Mouse (Mus musculus): ENCODE results near the gene Snca.
"Not testable (repeated sequence)": the region's sequence is repeated elsewhere in the genome, so short reads cannot be mapped to it uniquely, and the experiment has no call there.

Gene Snca

GRCm38 (mm10) chr6:60717566-60717965 is 112.1 kb downstream of the Snca start:
- DNase-seq (ENCODE audit: low read depth, low spot score) = no peak

GRCm38 (mm10) chr6:60709997-60710471 is 119.6 kb downstream of the Snca start:
- no peak for DNase-seq (ENCODE audit: low read depth, low spot score)

GRCm38 (mm10) chr6:60698072-60698471 is 131.6 kb downstream of the Snca start:
- DNase-seq (ENCODE audit: low read depth, low spot score) = no peak

GRCm38 (mm10) chr6:60687048-60687447 is 142.6 kb downstream of the Snca start:
- DNase-seq (ENCODE audit: low read depth, low spot score) = not testable (repeated sequence)

- DNase-seq (ENCODE audit: low read depth, low spot score) = no peak
Measured at GRCm38 (mm10) chr6:60682233-60682632, 147.4 kb downstream of the Snca start.

Data from CD4-positive helper T cell, adult 2 months (primary cell).